Mouse (Mus musculus) cerebellum, adult 11-12 months (tissue): ENCODE measurements around the gene Twf1.

Source experiments
- DNase-seq: peaks from one replicate; pipeline ENCODE4 v3.0.0; 2022

Gene Twf1

DNA sequence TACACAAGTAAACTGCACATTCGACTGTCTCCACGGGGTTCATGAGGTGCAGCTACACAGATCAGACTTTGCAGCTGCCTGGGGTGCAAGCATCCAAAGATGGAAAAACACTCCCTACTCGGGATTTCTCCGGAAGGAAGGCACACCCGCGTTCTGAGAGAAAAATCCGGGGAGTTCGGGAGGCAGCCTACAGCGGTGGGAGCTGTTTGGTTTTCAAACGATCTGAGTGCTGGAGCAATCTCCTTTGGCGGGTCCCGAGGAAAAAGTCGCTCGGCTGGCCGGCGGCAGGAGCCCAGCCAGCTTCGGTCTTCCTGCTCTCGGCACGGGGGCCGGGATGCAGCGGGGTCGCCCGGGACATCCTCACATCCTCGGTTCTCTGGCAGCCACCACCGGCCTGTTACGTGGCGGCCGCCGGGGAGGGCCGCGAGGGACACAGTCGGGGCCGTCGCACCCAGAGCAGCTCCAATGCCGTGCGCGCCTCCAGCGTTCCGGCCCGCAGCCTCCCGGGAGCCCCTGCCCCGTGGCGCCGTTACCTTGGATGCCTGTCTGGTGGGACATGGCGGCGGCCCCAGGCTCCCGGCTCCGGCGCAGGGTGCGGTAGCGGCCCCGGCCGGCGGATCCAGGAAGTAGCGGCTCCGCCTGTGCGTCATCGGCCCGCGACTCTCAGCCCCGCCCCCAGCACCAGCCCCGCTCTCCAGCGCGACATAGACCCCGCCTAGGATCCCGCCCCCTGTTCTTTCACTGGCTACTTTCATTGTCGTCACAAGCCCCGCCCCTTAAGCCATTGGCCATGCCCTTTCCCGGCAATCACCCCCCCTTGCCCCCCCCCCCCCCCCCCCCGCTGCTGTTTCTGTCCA, at the start of gene Twf1:
Twf1 (minus strand) TSS at position 671 of the 857 bp plus-strand sequence.
- peak; percentile 98 for DNase-seq

DNA sequence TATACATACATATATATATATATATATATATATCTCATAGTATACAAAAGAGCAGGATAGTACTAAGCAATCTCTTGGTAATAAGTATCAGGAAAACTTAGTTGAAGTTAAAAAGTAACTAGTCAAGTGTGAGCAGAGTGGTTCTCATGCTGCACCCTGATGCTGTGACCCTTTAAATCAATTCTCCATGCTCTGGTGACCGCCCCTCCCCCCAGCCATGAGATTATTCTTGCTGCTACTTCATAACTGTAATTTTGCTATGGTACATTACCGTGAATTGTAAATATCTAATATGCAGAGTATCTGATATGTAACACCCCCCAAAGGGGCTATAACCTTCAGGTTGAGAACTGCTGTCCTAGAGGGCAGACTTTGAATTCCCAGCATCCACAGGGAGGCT, 49.4 kb upstream of the Twf1 start:
- no peak for DNase-seq

DNA sequence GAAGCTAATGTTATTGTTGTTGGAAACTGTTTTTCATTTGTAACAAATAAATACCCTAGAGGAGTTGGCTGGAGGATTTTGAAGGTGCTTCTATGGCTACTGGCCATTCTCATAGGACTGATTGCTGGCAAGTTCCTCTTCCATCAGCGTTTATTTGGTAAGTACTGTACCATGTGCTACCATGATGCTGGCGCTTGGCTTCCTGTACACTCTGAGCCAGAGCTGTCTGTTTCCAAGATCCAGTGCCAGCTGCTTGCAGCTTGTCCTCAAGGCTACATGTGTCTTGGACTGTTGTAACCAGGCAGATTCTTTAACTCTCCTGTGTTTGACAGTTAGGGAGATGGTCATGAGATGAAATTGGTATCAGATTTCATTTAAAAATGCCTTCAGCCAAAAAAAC, 48.5 kb upstream of the Twf1 start:
- DNase-seq, result no peak

DNA sequence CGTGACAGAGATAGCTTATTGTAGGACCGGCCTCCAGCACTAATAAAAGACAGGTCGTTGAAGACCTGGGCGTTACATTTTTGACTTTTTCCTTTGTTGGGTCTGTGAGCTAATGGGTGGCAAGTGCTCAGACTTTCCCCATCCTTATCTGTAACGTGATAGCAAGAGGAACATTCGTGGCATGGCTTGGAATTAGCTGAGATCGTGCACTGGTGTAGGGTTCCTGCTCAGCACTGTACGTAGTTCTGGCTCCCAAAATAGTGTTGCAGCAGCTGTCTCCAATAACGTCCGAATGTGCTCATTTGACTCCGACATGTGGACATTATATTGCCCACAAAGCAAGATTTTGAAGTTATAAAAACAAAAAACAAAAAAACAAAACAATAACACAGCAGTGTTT, 44.8 kb upstream of the Twf1 start:
- no peak for DNase-seq

DNA sequence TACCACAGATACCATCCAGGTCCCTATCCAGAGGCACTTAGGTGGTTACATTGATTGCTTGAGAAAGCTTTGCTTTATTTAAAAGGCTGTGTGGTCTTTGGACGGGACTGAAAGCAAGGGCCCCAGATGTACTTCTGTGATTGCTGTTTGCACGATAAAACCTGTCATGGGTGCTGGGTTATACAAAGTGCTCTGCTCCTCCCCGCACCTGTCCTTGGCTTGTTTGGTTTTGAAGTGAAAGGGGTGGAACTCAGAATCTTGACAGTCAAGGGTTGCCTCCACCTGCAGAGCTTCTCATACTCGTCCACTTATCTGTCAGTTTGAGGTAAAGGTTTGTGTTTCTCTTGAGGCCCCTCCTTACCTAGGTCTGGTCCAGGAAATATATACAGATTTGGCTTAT, 40.9 kb upstream of the Twf1 start:
- no peak for DNase-seq

DNA sequence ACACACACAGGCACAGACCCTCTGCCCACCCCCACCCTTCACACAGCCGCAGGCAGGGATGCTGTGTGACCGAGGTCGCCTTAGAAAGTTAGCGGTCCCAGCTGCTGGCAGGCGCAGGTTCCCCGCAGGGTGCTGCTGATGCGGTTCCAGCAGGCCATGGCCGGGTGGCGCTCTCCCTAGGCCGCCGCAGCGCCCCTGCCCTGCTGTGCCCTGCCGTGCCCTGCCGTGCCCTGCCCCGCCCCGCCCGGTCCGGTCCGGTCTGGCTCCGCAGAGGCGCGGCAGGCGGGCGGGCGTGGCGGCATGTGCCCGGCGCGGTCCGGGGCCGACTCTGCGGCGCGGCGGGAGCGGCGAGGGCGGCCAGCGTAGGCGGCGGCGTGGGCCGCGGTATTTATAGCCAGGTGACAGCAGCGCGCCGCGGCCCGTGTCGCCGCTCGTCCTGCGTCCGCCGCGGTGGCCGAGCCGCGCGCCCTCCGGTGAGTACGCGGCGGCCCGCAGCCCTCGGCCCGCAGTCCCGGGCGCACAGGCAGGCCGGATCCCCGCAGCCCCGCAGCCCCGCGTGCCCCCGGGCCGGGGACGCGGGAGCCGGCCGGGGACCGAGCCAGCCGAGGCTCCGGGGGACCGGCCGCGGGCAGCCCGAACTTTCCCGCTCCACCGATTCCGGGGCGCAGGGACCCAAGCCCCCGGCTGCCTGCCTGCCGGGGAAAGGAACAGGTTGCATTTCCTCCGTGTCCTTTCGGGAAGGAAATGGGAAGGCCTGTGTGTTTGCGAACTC, 39.3 kb upstream of the Twf1 start, which contains the start of gene Tmem117:
Tmem117 (plus strand) TSS at position 403 of the 772 bp plus-strand sequence.
- DNase-seq, result peak; percentile 59

DNA sequence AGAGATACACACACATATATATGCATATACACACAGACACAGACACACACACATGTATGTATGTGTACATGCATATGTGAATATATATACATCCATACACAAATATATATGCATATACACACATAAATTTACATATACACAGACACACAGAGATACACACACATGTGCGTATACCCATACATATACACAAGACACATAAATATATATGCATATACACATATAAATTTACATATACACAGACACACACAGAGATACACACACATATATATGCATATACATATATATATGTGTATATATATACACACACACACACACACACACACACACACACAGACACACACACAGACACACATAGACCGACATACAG, 38.8 kb upstream of the Twf1 start:
- DNase-seq, result no peak

DNA sequence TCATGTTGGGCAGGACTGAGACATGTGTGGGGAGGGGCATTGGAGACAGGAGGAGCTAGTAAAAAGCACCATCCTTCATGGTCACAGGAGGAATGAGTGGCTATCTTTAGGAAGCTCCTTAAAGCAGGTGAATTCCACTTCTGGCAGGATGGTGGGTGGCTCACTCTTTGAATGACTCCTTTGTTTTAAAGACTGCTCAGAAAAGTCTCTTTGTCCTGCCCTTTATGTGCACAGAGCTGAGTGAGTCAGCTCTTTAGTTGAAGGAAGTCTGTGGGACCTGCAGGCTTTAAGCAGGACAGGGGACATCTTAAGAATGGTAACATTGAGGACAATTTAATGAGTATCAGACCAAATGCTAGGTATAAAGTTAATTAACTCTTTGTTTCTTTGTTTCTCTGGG, 31.2 kb upstream of the Twf1 start:
- DNase-seq, result no peak

DNA sequence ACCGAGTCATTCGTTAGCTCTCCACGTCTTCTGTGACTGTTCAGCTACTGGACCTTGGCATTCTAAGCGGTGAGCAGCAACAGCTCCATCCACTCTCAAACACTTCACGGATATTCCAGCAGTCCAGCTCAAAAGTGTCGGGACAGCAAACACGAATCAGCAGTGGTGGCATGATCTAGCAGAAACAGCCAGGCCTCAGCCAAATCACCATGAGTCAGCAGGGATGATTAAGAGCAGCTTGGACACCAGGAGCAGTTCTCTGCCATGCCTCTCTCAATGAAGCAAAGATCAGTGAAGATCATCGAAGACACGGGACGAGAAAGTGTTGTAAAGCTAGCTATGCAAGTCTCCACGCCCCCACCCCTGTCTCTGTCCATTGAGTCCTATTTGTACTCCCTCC, 26.3 kb upstream of the Twf1 start:
- DNase-seq, result no peak

DNA sequence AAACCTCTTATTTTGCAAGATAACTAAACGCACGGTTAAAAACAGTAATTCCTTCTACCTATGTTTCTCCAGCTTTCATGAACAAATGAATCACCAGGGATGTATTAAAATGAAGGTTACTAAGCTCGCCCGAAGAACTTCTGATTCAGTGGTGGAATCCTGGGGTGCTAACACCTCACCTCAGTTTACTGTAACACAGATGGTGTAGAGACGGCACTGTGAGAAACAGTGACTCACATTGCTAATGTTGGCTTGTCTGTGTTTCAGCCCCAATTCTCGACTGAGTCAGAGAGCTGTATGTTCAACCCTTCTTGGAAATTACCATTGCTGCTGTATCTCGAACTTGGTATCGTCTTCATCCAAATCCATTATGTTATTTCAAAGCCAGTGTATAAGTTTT, 18.1 kb upstream of the Twf1 start:
- no peak for DNase-seq

DNA sequence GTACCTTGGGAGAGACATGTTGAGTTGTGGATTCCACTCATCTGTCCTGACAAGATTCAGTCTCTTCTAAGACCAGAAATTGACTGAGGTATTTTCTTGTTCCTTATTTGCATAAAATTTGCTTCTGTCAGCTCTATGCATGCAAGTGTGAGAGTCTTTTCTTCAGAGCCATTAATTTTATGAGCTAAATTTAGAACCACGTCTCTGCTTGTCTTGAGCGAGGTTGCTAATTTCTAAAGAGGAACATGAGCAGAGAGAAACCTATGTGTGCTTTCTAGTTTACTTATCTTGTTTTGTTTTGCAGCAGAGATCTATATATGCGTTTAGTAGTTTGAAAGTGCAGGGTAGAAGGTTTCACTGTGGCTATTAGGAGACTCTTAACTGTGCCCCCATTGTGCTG, 12.8 kb upstream of the Twf1 start:
- no peak for DNase-seq

DNA sequence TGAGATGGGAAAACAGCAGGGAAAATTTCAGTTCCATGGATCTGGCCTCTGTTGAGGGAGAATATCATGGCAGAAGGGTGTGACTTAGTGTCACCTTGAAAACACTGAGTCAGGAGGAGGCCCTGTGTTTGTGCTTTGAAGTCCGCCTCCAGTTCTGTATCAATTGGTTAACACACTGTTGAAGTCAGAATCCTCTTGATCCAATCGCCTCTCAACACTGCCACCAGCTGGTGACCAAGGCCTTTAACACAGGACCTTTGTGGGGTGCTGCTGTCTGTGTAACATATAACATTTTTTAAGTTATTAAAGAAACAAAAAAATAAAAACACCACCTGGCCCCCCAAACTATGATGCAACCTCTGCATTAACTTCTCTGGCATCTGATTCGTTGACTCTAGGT, 11.7 kb upstream of the Twf1 start:
- DNase-seq, result no peak

DNA sequence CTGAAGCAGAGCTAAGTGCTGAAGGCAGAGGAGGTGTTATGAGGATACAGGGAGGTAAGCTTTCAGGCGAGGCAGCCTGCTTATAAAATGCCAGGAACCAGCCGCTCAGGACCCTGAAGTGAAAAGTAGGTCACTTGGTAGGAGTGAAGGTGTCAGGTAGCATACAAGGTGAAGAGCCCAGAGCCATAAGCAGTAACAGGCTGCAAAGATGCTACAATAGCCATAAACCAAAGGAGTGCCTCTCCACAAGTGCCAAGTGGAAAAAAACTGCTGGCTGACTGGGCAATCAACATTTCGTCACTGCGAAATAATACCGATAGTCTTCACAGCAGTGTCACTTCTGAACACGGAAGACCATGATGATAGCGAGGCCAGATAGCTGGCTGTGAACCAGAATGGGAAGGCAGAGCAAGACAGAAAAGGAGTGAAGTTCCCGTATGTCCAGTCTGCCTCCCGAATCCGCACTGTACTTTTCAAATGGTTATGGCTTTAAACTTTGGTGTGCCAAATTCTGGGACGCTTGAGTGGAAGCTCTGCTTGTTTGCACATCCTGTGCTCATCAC, 10.5 kb upstream of the Twf1 start:
- no peak for DNase-seq

DNA sequence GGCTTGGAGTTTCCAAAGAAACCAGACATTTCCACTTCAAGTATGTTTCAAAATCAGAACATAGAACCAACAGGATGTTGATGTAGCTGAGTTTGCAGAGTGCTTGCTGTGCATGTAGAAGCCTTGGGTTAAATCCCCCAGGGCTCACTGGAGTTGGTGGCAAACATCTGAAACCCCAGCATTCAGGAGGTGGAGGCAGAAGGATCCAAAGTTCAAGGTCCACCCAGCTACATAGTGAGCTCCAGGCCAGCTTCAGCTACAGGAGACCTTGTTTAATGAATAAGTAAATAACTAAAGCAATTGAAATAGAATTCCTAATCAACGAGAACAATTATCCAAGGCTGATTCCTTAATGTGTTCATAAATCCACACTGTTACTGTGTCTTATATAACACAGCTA, 3.9 kb upstream of the Twf1 start:
- no peak for DNase-seq

DNA sequence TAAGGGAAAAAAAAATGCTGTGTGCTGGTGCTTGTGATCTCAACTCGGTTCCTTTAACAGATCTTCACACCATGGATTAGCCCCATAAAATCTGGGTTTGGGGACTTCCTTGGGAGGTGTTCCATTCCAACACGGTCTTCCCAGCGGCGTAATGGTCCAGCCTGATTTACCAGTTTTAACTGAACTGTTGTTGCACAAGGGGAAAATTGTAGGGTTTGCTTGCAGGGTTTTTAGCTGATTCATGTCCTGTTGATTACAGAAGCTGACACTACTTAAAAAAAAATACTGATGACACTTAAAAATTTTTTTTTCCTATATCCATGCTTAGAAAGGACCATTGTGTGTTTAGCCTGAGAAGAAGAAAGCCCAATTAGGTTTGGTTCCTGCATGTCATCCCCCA, 1.7 kb upstream of the Twf1 start:
- no peak for DNase-seq

DNA sequence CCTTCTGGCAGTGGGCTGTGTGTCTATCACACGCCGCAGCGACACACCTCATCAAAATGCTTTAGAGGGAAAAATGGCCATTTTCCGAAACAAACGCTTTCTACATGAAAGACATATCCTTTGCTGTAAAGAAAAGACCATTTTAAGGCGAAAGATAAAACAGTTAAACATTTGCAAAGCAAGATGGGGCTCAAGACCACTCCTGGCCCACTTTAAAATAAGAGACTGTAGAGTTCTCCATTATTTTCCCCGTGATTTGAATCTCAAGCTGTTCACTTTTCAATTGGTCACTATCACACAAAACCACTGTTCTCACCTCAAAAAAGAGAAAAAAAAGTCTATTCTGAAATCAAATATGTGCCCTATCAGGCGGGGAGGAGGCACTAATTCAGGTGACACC, 394 bp upstream of the Twf1 start:
- DNase-seq, result no peak

DNA sequence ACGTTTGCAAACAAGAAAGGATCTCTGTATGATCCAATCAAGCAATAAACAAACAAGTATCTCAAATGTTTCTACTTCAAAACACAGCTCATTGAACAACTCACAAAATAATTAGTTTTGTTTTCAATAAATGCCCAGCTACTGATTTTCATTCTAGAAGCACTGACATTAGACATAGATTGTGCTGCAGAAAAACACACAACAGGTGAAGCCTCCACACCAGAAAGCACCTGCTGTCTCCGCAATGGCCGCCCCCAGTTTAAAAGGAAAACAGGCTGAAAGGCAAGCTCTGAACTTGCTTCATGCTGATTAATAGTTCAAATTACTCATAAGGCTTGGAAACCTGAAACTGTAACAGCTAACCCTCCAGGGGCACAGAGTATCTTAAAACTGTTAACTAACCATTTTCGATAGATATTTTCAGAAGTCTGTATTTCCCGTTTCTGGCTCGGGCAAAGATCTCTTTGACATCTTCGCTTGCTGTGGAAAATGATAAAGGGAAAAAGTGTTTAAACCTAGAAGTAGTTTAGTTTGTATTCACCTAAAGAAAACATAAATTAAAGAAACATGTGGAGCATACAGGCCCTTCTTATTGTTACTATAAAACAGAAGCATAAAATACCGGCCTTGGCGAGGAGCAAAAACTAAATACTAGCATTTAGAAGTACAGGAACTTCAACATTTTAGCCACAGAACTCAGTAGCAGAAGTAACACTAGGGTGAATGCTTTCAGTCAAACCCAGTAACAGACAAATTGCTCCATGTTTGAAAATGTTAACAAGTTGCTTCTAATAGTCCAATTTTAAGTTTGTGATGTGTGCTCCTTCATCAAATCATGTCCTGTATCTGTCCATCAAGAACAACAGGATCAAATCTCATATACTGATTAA, 1.6 kb downstream of the Twf1 start:
- no peak for DNase-seq

DNA sequence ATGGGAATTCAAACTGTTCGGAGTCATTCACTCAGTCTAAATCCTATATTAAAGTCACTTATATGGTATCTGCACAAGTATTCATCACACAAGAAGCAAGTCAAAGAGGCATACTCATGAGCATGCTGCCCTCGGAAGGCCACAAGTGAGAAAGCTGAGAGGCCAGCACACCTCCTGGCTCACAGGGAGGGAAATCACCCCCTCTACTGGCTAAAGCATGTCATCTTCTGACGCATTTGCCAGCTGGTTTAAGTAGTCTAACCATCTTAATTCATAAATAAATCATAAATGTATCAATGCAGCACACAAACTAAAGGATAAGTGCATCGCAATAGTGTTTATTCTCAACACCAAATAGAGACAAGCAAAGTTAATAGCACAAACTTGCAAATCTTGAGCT, 5.0 kb downstream of the Twf1 start:
- no peak for DNase-seq

DNA sequence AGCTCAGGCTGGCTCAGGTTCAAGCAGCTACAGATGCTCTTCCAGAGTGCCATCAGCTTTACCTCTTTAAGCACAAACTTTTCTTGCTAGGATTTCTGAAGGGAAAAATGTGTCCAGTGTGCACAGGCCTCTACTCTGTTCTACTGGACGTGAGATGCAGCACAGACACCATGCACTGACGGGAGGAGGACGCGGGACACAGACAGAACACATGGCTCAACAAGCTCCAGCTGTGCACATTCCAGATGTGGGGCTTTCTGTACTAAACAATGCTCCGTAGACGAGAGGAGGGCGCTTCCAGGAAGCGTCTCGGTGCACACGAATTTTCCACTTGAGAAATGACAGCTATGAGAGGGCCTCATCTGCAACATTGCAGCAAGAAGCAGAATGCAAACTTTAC, 6.5 kb downstream of the Twf1 start:
- DNase-seq, result no peak

DNA sequence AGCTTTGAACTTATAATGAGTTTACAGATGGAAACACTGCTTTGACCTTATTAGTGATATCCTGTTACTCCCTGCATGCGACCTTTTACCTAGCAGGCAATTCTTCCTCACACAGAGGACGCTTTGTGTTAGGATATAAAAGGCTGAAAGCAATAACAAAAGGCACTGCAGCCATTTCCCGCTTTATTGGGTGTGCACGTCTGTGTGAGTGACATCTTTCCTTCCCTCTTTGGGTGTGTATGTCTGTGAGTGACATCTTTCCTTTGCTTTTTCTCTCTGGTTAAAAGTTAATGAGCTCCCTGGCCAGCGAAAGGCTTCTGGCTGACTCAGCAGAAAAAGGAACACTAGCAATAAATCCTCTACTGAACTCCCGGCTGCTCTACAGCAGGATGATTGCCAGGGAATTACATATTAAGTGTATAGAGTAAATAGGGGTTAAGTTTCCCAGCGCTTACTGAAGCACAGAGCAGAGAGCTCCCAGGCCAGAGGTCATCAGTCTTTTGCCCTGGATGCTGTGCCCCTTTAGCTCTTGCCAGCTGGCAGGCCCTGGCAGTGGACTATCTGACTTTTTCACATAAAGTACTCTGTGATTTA, 7.6 kb downstream of the Twf1 start:
- DNase-seq, result no peak

DNA sequence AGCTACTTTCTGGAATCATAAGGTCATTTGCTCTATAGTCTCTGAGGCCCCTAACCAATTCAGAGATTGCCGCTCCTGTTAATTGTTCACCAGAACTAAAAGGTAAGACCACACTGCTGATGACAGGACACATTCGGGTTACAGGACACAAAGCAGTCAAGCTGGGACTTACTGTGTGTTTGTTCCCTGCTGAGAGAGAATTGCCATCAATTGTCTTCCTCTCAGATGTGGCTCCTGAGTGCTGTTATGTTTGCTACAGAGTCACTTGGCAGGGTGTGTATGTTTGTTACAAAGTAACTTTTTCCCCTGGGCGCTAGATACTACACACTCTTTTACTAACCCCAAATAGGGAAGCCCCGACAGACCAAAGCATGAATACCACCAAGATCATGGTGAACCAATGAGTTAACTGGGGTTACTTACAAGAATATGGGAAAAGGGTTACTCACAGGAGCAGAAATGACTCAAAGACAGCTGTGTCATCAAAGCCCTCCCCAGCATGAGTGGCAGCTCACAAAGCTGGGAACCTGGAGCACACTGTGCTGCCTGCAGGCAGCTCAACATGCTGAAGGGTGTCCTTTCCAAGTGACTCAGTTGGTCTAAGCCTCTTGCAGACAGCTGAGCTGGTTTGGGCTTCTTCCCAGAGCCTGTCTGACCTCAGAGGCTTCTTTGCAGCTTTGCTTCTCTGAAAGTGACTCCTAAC, 15.0 kb downstream of the Twf1 start:
- DNase-seq, result no peak

DNA sequence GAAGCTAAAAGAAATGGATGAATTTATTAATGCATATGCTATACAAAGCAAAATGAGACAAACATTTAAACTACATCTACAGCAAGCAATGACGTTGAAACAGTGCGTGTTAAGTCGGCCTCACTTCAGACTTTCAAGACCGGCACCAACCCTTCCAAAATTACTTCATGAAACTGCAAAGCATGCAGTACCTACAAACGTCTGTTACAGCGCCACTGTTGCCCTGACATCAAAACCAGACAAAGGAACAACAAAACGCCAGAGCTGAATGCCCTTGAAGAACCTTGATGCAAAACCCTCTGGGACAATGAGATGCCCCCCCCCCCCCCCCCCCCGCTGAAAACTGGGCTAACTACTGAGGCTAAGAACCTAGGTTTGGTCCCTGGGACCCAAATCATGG, 16.9 kb downstream of the Twf1 start:
- no peak for DNase-seq
